Mouse (Mus musculus) heart, postnatal 0 days (tissue): ENCODE results near the gene Tm4sf19. TPM values are rescaled to one million over a fixed set of nuclear protein-coding genes. Genes with fewer than 3 reads are reported as not detected.

Experiments used
- ATAC-seq: fragments of 200-750 bp; cut with Nextera tagmentation; 2 replicates; pipeline ENCODE4 v1.8.0; 2017; ENCODE audit warnings: low read depth, moderate number of reproducible peaks, moderate library complexity; ENCODE audit not compliant: insufficient read depth
- DNase-seq: peaks from one replicate; pipeline ENCODE4 v3.0.0-alpha.2; 2016; ENCODE audit warnings: low spot score
- H3K27ac ChIP-seq: fragments of 300-500 bp; sonication (generic); 2 replicates; pipeline ENCODE4 v1.5.1; 2014; ENCODE audit warnings: low read depth, mild to moderate bottlenecking
- H3K27me3 ChIP-seq: fragments of 300-500 bp; sonication (generic); 2 replicates; pipeline ENCODE4 v1.6.1; 2014; ENCODE audit warnings: low read length, mixed read lengths; ENCODE audit not compliant: control insufficient read depth, insufficient read depth
- H3K36me3 ChIP-seq: fragments of 300-500 bp; sonication (generic); replicated peaks from 2 replicates; pipeline ENCODE4 v1.6.1; 2014; ENCODE audit warnings: low read length, mixed read lengths; ENCODE audit not compliant: control insufficient read depth, insufficient read depth
- H3K4me1 ChIP-seq: fragments of 300-500 bp; sonication (generic); 2 replicates; pipeline ENCODE4 v1.6.1; 2014; ENCODE audit warnings: antibody characterized with exemption; ENCODE audit not compliant: control insufficient read depth, insufficient read depth
- H3K4me2 ChIP-seq: fragments of 300-500 bp; sonication (generic); 2 replicates; pipeline ENCODE4 v1.6.1; 2014; ENCODE audit warnings: low read depth, mild to moderate bottlenecking, low read length, moderate library complexity
- H3K4me3 ChIP-seq: fragments of 300-500 bp; sonication (generic); 2 replicates; pipeline ENCODE4 v1.5.1; 2014; ENCODE audit warnings: low read depth, low read length
- H3K9ac ChIP-seq: fragments of 300-500 bp; sonication (generic); replicated peaks from 2 replicates; pipeline ENCODE4 v1.6.1; 2014; ENCODE audit warnings: low read depth, low read length, mixed read lengths
- H3K9me3 ChIP-seq: fragments of 300-500 bp; sonication (generic); replicated peaks from 2 replicates; pipeline ENCODE4 v1.6.1; 2016; ENCODE audit warnings: low read length; ENCODE audit not compliant: control insufficient read depth
- CTCF ChIP-seq: IDR thresholded peaks from 2 replicates; pipeline ENCODE4 v1.5.1; 2016; ENCODE audit warnings: antibody characterized with exemption, control low read depth, low read depth
- EP300 ChIP-seq: IDR thresholded peaks from 2 replicates; pipeline ENCODE4 v1.6.1; 2016; ENCODE audit warnings: antibody characterized with exemption, low read depth
- WGBS: fragments of 180-500 bp; shearing (Covaris S2); extraction: QIAGEN DNeasy Blood & Tissue Kit; methylation state at CpG from one replicate; pipeline ENCODE4 v1.1.7; 2014; 5-methylcytosine and 5-hydroxymethylcytosine counted together
- polyA plus RNA-seq: library from polyadenylated mRNA; unstranded; fragments of >200 nt; fragmentation: Nextera tagmentation; extraction: Ambion mirVana; gene quantifications from 2 replicates; pipeline ENCODE4 v1.2.1, GENCODE M21; 2015
- total RNA-seq: library from RNA; depleted of rRNA; stranded (reverse); fragments of >200 nt; gene quantifications from 2 replicates; pipeline ENCODE4 v1.2.3, GENCODE M21; 2014; ENCODE audit warnings: low replicate concordance

Gene Tm4sf19
- total and polyA plus RNA-seq, 2 experiments from 2014 or later = not detected

DNA sequence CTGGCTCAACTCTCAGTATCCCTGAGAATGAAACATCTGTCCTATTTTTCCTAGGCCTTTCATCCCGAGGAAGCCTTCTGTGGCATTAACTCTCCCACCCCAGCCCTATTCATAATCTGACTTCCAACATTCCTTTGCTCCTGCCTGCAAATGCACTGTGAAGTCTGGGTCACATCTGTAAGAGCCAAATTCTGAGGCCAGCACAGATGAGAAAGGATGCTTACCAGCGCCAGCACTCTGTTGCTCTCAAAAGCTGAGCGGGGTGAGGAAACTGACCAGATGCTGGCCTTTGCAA is 3.8 kb upstream of the Tm4sf19 start:
- H3K9me3 ChIP-seq = no peaks in the 10 kb centered on the region
- 44% methylated on average over 3 of the region's 3 CpGs for WGBS
- H3K4me3 ChIP-seq = no peak overlapping the region
- TF ChIP-seq EP300 (no peak), CTCF (no peak)
- no peaks in the 10 kb centered on the region for H3K4me1 ChIP-seq
- no peak for ATAC-seq
- no peak overlapping the region for H3K4me2 ChIP-seq
- peaks cover 10% of the 10 kb centered on the region for H3K36me3 ChIP-seq
- H3K27ac ChIP-seq = peak overlapping the region; percentile 57; the same call in 1 of the 2 replicates
- peak; percentile 34 for DNase-seq
- H3K27me3 ChIP-seq = no peaks in the 10 kb centered on the region
- H3K9ac ChIP-seq = no peak overlapping the region

DNA sequence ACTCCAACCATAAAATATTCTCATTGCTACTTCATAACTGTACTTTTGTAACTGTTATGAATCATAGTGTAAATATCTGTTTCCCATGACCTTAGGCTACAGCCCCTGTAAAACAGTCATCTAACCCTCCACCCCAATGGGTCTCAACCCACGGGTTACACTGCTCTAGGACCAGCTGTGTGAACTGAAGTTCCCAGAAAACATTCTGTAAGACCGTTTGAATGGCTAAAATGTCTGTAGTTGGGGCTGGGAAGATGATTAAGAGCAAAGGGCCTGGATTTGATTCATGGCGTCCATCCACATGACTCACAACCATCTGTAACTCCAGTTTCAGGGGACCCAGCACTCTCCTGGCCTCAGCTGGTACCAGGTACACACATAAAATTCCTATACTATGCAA is 2.1 kb upstream of the Tm4sf19 start:
- DNase-seq (no peak), ATAC-seq (no peak)
- no peak overlapping the region for H3K27ac ChIP-seq
- H3K9ac ChIP-seq = no peak overlapping the region
- 0 out of 2 replicates have a peak, but pooled peaks cover 2% of the 10 kb centered on the region for H3K36me3 ChIP-seq
- no peak overlapping the region for H3K4me3 ChIP-seq
- 73% methylated on average over 3 of the region's 3 CpGs for WGBS
- no peak overlapping the region for H3K4me2 ChIP-seq
- H3K4me1 ChIP-seq = no peaks in the 10 kb centered on the region
- H3K27me3 ChIP-seq = no peaks in the 10 kb centered on the region
- TF ChIP-seq EP300 (no peak), CTCF (no peak)
- H3K9me3 ChIP-seq = no peaks in the 10 kb centered on the region

DNA sequence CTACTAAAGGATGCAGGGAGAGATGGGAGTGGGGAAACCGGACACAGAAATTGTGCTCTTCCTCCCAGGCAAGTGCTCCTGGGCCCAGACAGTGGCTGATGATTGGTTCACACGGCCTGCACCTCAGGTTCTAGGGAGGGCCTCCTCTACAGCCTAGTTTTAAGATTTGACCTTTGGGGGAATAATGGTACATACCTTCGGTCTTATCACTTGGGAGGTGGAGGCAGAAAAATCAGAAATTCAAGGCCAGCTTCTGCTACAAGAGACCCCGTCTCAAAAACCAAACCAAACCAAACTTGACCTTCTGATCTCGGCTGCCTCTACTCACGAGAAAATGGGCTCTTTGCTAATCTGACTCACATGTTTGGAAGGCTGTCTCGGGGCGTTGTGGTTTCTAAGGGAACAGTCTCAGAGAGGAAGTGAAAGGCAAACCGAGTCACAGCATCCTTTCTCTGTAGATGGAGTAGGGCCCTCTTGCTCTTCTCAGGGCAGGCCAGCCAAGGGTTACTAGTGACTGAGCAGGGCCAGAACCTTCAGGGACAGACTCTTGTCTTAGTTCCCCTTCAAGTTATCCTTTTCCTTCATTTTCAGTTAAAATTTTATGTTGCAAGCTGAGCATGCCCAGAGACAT is 1.1 kb downstream of the Tm4sf19 start:
- ATAC-seq (no peak), DNase-seq (no peak)
- Histone ChIP-seq H3K4me3 (no peak overlapping the region), H3K9ac (no peak overlapping the region), H3K4me1 (no peaks in the 10 kb centered on the region), H3K9me3 (no peaks in the 10 kb centered on the region), H3K36me3 (no peaks in the 10 kb centered on the region), H3K27me3 (no peaks in the 10 kb centered on the region), H3K27ac (no peak overlapping the region), H3K4me2 (no peak overlapping the region)
- TF ChIP-seq EP300 (no peak), CTCF (no peak)
- WGBS = 76% methylated on average over 9 of the region's 9 CpGs

DNA sequence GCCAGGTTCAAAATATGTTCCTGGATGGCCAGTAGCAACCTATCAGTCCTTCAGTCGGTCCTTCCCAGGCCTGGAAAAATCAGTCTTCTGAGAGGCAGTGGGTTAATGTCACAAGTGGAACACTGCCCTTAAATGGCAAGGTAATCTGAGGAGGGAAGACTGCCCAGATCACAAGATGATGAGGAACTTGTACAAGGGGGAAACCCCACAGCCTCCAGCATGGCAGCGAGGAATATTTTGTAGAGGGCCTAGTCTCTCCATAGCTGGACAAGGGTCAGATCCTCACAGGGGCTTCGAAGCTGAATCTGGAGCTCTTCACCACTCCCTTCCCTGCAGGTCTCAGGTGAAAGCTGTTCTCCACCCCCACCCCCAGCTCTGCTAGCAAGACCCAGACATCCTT is 2.5 kb downstream of the Tm4sf19 start:
- 60% methylated on average over 3 of the region's 3 CpGs for WGBS
- H3K9me3 ChIP-seq = no peaks in the 10 kb centered on the region
- ATAC-seq = no peak
- TF ChIP-seq EP300 = no peak
- TF ChIP-seq CTCF = no peak
- no peak for DNase-seq
- no peak overlapping the region for H3K4me2 ChIP-seq
- H3K36me3 ChIP-seq = no peaks in the 10 kb centered on the region
- H3K27me3 ChIP-seq = no peaks in the 10 kb centered on the region
- no peak overlapping the region for H3K4me3 ChIP-seq
- no peaks in the 10 kb centered on the region for H3K4me1 ChIP-seq
- H3K9ac ChIP-seq = no peak overlapping the region
- no peak overlapping the region for H3K27ac ChIP-seq

DNA sequence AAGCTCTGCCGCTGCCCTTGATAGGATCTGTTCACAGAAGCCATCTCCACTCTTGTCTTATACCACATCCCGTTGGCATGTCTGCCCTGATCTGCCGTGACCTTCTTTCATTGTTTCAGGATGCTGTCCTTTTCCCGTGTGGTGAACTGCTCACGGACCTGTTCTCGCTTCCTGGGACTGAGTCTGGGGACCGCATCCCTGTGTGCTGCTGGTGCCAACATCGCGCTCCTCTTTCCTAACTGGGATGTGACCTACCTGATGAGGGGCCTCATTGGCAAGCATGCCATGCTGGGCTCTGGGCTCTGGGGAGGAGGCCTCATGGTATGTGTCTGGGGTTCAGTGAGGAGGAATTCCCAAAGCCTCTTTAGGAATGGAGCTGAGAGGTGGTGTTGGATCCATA is 5.4 kb downstream of the Tm4sf19 start:
- H3K9me3 ChIP-seq = no peaks in the 10 kb centered on the region
- ATAC-seq (no peak), DNase-seq (no peak)
- no peaks in the 10 kb centered on the region for H3K27me3 ChIP-seq
- H3K4me3 ChIP-seq = no peak overlapping the region
- no peaks in the 10 kb centered on the region for H3K4me1 ChIP-seq
- TF ChIP-seq EP300 = no peak
- TF ChIP-seq CTCF = no peak
- H3K27ac ChIP-seq = no peak overlapping the region
- WGBS = 89% methylated on average over 9 of the region's 9 CpGs
- H3K9ac ChIP-seq = no peak overlapping the region
- no peaks in the 10 kb centered on the region for H3K36me3 ChIP-seq
- no peak overlapping the region for H3K4me2 ChIP-seq

DNA sequence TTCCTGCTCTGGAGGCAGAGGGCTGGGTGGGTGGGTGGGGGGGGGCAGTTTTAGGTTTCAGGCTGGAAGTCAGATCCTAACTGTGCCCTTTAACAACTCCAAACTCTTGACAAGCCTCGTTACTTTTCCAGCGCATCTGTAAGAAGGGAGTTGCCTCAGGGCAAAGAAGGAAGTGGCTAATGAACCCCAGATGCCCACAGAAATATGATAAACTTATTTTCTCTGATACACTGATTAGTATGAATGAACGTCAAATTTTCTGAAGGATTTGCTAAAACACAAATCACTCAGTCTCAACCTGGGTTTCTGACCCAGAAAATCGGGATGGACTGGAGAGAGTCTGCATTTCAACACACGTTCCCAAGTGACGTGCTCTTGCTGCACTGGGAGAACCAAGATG is 6.4 kb downstream of the Tm4sf19 start:
- no peaks in the 10 kb centered on the region for H3K36me3 ChIP-seq
- DNase-seq (no peak), ATAC-seq (no peak)
- no peaks in the 10 kb centered on the region for H3K9me3 ChIP-seq
- no peak overlapping the region for H3K4me3 ChIP-seq
- H3K27ac ChIP-seq = no peak overlapping the region
- H3K4me1 ChIP-seq = no peaks in the 10 kb centered on the region
- no peak overlapping the region for H3K9ac ChIP-seq
- H3K4me2 ChIP-seq = no peak overlapping the region
- WGBS = 75% methylated on average over 6 of the region's 6 CpGs
- H3K27me3 ChIP-seq = no peaks in the 10 kb centered on the region
- TF ChIP-seq CTCF (no peak), EP300 (no peak)
